Mouse (Mus musculus): ENCODE measurements around the gene 9430038I01Rik. TPM values are rescaled to one million over a fixed set of nuclear protein-coding genes. Genes with fewer than 3 reads are reported as not detected.
A peak's percentile ranks its signal among the peaks of the same experiment; 100 is the strongest.
"Not testable (repeated sequence)": the region's sequence is repeated elsewhere in the genome, so short reads cannot be mapped to it uniquely, and the experiment has no call there.

9430038I01Rik gene
- polyA plus RNA-seq (2016; fragmentation: Nextera tagmentation; extraction: Ambion mirVana), result 15.1 and 16.8 TPM in 2 replicates

- H3K9me3 ChIP-seq (replicated peaks), result no peaks in the 10 kb centered on the region
- peak; percentile 99 for ATAC-seq (ENCODE audit: insufficient number of reproducible peaks, low FRiP score)
- no peaks in the 10 kb centered on the region for H3K27me3 ChIP-seq (replicated peaks)
- under 1% methylated on average over 61 of the region's 63 CpGs for WGBS
- H3K27ac ChIP-seq (ENCODE audit: poor library complexity, severe bottlenecking), result peak within 1 kb of the TSS; percentile 88
- peak within 1 kb of the TSS; percentile 74 for H3K4me2 ChIP-seq
- peaks cover 5% of the 10 kb centered on the region; the same call in 1 of the 2 replicates for H3K4me1 ChIP-seq (replicated peaks)
- H3K4me3 ChIP-seq, result peak within 1 kb of the TSS; percentile 78
- H3K36me3 ChIP-seq, result no peaks in the 10 kb centered on the region
- H3K9ac ChIP-seq, result peak within 1 kb of the TSS; percentile 81
Measured at GRCm38 (mm10) chr7:137410337-137411197, at the start of gene 9430038I01Rik. Gene 9430038I01Rik (minus strand): TSS chr7:137410762.

GRCm38 (mm10) chr7:137445321-137445720 is 34.8 kb upstream of the 9430038I01Rik start:
- no peaks in the 10 kb centered on the region for H3K27me3 ChIP-seq (replicated peaks)
- H3K9ac ChIP-seq, result no peak overlapping the region
- H3K36me3 ChIP-seq, result peaks cover 38% of the 10 kb centered on the region
- no peak overlapping the region for H3K27ac ChIP-seq (ENCODE audit: poor library complexity, severe bottlenecking)
- no peak for ATAC-seq (ENCODE audit: insufficient number of reproducible peaks, low FRiP score)
- no peak overlapping the region for H3K4me2 ChIP-seq
- H3K4me3 ChIP-seq, result no peak overlapping the region
- H3K4me1 ChIP-seq (replicated peaks), result peaks cover 11% of the 10 kb centered on the region
- no peaks in the 10 kb centered on the region for H3K9me3 ChIP-seq (replicated peaks)
- WGBS, result 92% methylated on average over 12 of the region's 12 CpGs

- Histone ChIP-seq H3K4me1 (replicated peaks) (peaks cover 22% of the 10 kb centered on the region), H3K9me3 (replicated peaks) (no peaks in the 10 kb centered on the region), H3K4me3 (no peak overlapping the region), H3K9ac (no peak overlapping the region), H3K36me3 (peaks cover 18% of the 10 kb centered on the region), H3K27me3 (replicated peaks) (no peaks in the 10 kb centered on the region), H3K27ac (ENCODE audit: poor library complexity, severe bottlenecking) (no peak overlapping the region), H3K4me2 (no peak overlapping the region)
- 93% methylated on average over 4 of the region's 4 CpGs for WGBS
- no peak for ATAC-seq (ENCODE audit: insufficient number of reproducible peaks, low FRiP score)
Measured at GRCm38 (mm10) chr7:137442951-137443350, 32.4 kb upstream of the 9430038I01Rik start.

- Histone ChIP-seq H3K4me1 (replicated peaks) (peaks cover 22% of the 10 kb centered on the region), H3K4me2 (peak overlapping the region; percentile 86), H3K4me3 (peak overlapping the region; percentile 86), H3K9ac (peak overlapping the region; percentile 95; the same call in 1 of the 2 replicates)
- H3K27ac ChIP-seq (ENCODE audit: poor library complexity, severe bottlenecking); H3K27me3 ChIP-seq (replicated peaks); H3K9me3 ChIP-seq (replicated peaks); H3K36me3 ChIP-seq; ATAC-seq (ENCODE audit: insufficient number of reproducible peaks, low FRiP score): not testable (repeated sequence)
- WGBS, result 87% methylated on average over 7 of the region's 7 CpGs
Measured at GRCm38 (mm10) chr7:137438962-137439361, 28.4 kb upstream of the 9430038I01Rik start.

GRCm38 (mm10) chr7:137438179-137438550 is 27.6 kb upstream of the 9430038I01Rik start:
- H3K27me3 ChIP-seq (replicated peaks), result no peaks in the 10 kb centered on the region
- H3K36me3 ChIP-seq, result no peaks in the 10 kb centered on the region
- peak overlapping the region; percentile 86 for H3K27ac ChIP-seq (ENCODE audit: poor library complexity, severe bottlenecking)
- WGBS, result 7% methylated on average over 7 of the region's 7 CpGs
- H3K9me3 ChIP-seq (replicated peaks), result no peaks in the 10 kb centered on the region
- H3K4me3 ChIP-seq, result peak overlapping the region; percentile 86
- no peak for ATAC-seq (ENCODE audit: insufficient number of reproducible peaks, low FRiP score)
- H3K4me2 ChIP-seq, result peak overlapping the region; percentile 86
- peak overlapping the region; percentile 95 for H3K9ac ChIP-seq
- H3K4me1 ChIP-seq (replicated peaks), result peaks cover 19% of the 10 kb centered on the region

GRCm38 (mm10) chr7:137437440-137438178 is 27.0 kb upstream of the 9430038I01Rik start, which contains the start of gene Glrx3:
Gene Glrx3 (plus strand): TSS chr7:137437614.
- no peaks in the 10 kb centered on the region for H3K27me3 ChIP-seq (replicated peaks)
- H3K4me3 ChIP-seq, result peak within 1 kb of the TSS; percentile 86
- H3K4me2 ChIP-seq, result peak within 1 kb of the TSS; percentile 86
- under 1% methylated on average over 69 of the region's 69 CpGs for WGBS
- peaks cover 19% of the 10 kb centered on the region for H3K4me1 ChIP-seq (replicated peaks)
- no peaks in the 10 kb centered on the region for H3K9me3 ChIP-seq (replicated peaks)
- peak; percentile 98 for ATAC-seq (ENCODE audit: insufficient number of reproducible peaks, low FRiP score)
- peak within 1 kb of the TSS; percentile 95 for H3K9ac ChIP-seq
- H3K27ac ChIP-seq (ENCODE audit: poor library complexity, severe bottlenecking), result peak within 1 kb of the TSS; percentile 86
- H3K36me3 ChIP-seq, result no peaks in the 10 kb centered on the region

- WGBS, result 77% methylated on average over 6 of the region's 6 CpGs
- no peaks in the 10 kb centered on the region for H3K27me3 ChIP-seq (replicated peaks)
- H3K4me2 ChIP-seq, result peak overlapping the region; percentile 86
- ATAC-seq (ENCODE audit: insufficient number of reproducible peaks, low FRiP score), result no peak
- H3K27ac ChIP-seq (ENCODE audit: poor library complexity, severe bottlenecking), result no peak overlapping the region
- peak overlapping the region; percentile 86 for H3K4me3 ChIP-seq
- H3K9me3 ChIP-seq (replicated peaks), result no peaks in the 10 kb centered on the region
- peaks cover 14% of the 10 kb centered on the region for H3K4me1 ChIP-seq (replicated peaks)
- no peaks in the 10 kb centered on the region for H3K36me3 ChIP-seq
- H3K9ac ChIP-seq, result no peak overlapping the region
Measured at GRCm38 (mm10) chr7:137436901-137437300, 26.3 kb upstream of the 9430038I01Rik start.

GRCm38 (mm10) chr7:137431769-137432603 is 21.4 kb upstream of the 9430038I01Rik start:
- H3K27me3 ChIP-seq (replicated peaks), result no peaks in the 10 kb centered on the region
- ATAC-seq (ENCODE audit: insufficient number of reproducible peaks, low FRiP score), result no peak
- no peak overlapping the region for H3K4me2 ChIP-seq
- no peaks in the 10 kb centered on the region for H3K4me1 ChIP-seq (replicated peaks)
- H3K27ac ChIP-seq (ENCODE audit: poor library complexity, severe bottlenecking), result no peak overlapping the region
- no peaks in the 10 kb centered on the region for H3K9me3 ChIP-seq (replicated peaks)
- H3K4me3 ChIP-seq, result no peak overlapping the region
- H3K9ac ChIP-seq, result no peak overlapping the region
- no peaks in the 10 kb centered on the region for H3K36me3 ChIP-seq
- WGBS, result 59% methylated on average over 13 of the region's 13 CpGs

- 40% methylated on average over 4 of the region's 4 CpGs for WGBS
- H3K4me3 ChIP-seq, result no peak overlapping the region
- no peaks in the 10 kb centered on the region for H3K36me3 ChIP-seq
- H3K9me3 ChIP-seq (replicated peaks), result no peaks in the 10 kb centered on the region
- no peak for ATAC-seq (ENCODE audit: insufficient number of reproducible peaks, low FRiP score)
- H3K4me2 ChIP-seq, result no peak overlapping the region
- H3K9ac ChIP-seq, result no peak overlapping the region
- H3K27ac ChIP-seq (ENCODE audit: poor library complexity, severe bottlenecking), result no peak overlapping the region
- H3K27me3 ChIP-seq (replicated peaks), result no peaks in the 10 kb centered on the region
- H3K4me1 ChIP-seq (replicated peaks), result no peaks in the 10 kb centered on the region
Measured at GRCm38 (mm10) chr7:137426693-137427092, 16.1 kb upstream of the 9430038I01Rik start.

GRCm38 (mm10) chr7:137421236-137421635 is 10.7 kb upstream of the 9430038I01Rik start:
- 95% methylated on average over 4 of the region's 4 CpGs for WGBS
- Histone ChIP-seq H3K4me2 (no peak overlapping the region), H3K9ac (no peak overlapping the region), H3K4me3 (no peak overlapping the region), H3K36me3 (no peaks in the 10 kb centered on the region), H3K27ac (ENCODE audit: poor library complexity, severe bottlenecking) (no peak overlapping the region), H3K27me3 (replicated peaks) (no peaks in the 10 kb centered on the region), H3K9me3 (replicated peaks) (no peaks in the 10 kb centered on the region), H3K4me1 (replicated peaks) (no peaks in the 10 kb centered on the region)
- ATAC-seq (ENCODE audit: insufficient number of reproducible peaks, low FRiP score), result no peak

Data from heart, embryonic 12.5 days (tissue).